Mouse (Mus musculus): ENCODE measurements at regions not wholly inside any gene's neighbourhood (a gene's known extent, or its start where the extent isn't known, plus 50 kb on each side); places are given as distances from the start of the nearest gene placed in this dataset.

DNA sequence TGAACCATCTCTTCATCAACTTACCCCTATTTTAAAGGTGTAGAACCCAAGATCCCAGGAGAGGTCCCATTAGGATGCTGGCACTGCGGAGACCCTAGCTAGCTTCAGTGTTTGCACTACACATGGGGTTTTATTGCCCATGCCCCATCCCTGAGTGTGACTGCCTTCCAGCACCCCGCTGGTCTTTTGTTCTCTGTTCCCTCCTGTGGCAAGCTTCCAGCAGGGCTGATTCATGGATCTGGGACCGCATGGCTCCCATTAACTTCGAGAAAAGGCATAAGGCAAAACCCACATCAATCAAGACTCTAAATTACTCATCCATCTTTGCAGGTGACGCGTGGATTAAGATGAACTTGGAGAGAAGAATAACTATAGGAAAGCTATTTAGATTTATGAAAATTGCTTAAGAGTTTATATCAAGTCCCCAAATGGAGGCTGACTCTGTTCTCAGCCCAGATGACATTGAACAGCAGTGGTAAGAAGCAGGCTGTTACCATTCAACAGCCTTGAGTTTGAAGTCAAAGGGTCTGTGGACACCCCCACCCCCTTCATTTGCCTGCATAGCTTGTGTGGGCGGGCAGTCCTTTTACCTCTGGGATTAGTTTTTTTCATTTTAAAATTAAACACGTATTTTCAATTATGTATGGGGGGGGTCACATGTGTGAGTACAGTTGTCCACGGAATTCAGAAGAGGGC, 141.7 kb upstream of the Zfp618 start:
- H3K4me3 ChIP-seq (ENCODE audit: control insufficient read depth, low read depth, low read length): no peak overlapping the region
- H3K27ac ChIP-seq (ENCODE audit: control insufficient read depth, insufficient read depth, low read depth, low read length): no peak overlapping the region
- TF ChIP-seq CTCF (IDR thresholded peaks at IDR 0.05; ENCODE audit: control insufficient read depth, insufficient read depth, insufficient replicate concordance, low read depth, low read length): no peak
- no peak for TF ChIP-seq POLR2A (IDR thresholded peaks at IDR 0.05; ENCODE audit: control insufficient read depth, low read depth, low read length)
- H3K27me3 ChIP-seq (ENCODE audit: control insufficient read depth, insufficient read depth, low read length): no peaks in the 10 kb centered on the region
- H3K4me1 ChIP-seq (ENCODE audit: control insufficient read depth, insufficient read depth, low read length): no peaks in the 10 kb centered on the region
- H3K36me3 ChIP-seq (ENCODE audit: control insufficient read depth, insufficient read depth, low read length): no peaks in the 10 kb centered on the region

DNA sequence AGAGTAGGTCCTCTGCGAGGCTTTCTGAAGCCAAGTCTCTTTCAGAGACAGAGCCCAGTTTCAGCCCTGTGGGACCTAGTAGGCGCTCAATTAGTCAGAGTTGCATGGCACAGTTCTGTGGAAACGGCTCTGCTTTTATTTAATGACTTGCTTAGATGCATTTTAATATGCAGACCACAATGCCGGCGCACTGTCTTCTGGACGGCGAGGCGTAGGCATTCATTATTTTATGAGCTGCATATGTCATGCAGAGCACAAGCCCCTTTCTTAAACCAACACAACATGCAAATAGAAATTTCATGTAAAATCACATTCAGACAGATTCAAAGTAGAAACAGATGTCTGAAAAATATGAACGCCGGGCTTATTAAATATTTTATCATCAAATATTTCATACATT, 140.8 kb upstream of the Zfp618 start:
- no peaks in the 10 kb centered on the region for H3K27me3 ChIP-seq (ENCODE audit: control insufficient read depth, insufficient read depth, low read length)
- no peak for TF ChIP-seq CTCF (IDR thresholded peaks at IDR 0.05; ENCODE audit: control insufficient read depth, insufficient read depth, insufficient replicate concordance, low read depth, low read length)
- TF ChIP-seq POLR2A (IDR thresholded peaks at IDR 0.05; ENCODE audit: control insufficient read depth, low read depth, low read length): no peak
- no peaks in the 10 kb centered on the region for H3K4me1 ChIP-seq (ENCODE audit: control insufficient read depth, insufficient read depth, low read length)
- no peak overlapping the region for H3K27ac ChIP-seq (ENCODE audit: control insufficient read depth, insufficient read depth, low read depth, low read length)
- no peak overlapping the region for H3K4me3 ChIP-seq (ENCODE audit: control insufficient read depth, low read depth, low read length)
- no peaks in the 10 kb centered on the region for H3K36me3 ChIP-seq (ENCODE audit: control insufficient read depth, insufficient read depth, low read length)

DNA sequence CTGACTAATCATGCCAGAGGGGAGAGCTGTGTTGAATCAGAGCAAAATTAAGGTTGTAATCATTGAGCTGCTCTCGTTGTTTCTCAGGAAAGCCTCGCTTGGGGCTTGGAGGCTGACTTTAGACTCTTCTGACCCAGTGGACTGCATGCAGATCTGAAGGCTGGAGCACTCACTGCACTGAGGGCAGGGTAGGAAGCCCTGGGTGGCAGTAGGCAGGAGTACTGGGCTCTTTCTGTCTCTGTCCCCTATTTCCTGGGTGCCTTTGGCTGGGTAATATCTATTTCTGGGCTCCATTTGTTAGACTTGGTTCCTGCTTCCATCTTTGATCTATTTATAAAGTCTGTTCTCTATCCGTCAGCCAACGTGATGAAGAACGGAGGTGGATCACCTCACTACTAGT, 140.1 kb upstream of the Zfp618 start:
- TF ChIP-seq CTCF (IDR thresholded peaks at IDR 0.05; ENCODE audit: control insufficient read depth, insufficient read depth, insufficient replicate concordance, low read depth, low read length) (no peak), POLR2A (IDR thresholded peaks at IDR 0.05; ENCODE audit: control insufficient read depth, low read depth, low read length) (no peak)
- H3K4me1 ChIP-seq (ENCODE audit: control insufficient read depth, insufficient read depth, low read length): no peaks in the 10 kb centered on the region
- H3K4me3 ChIP-seq (ENCODE audit: control insufficient read depth, low read depth, low read length): no peak overlapping the region

DNA sequence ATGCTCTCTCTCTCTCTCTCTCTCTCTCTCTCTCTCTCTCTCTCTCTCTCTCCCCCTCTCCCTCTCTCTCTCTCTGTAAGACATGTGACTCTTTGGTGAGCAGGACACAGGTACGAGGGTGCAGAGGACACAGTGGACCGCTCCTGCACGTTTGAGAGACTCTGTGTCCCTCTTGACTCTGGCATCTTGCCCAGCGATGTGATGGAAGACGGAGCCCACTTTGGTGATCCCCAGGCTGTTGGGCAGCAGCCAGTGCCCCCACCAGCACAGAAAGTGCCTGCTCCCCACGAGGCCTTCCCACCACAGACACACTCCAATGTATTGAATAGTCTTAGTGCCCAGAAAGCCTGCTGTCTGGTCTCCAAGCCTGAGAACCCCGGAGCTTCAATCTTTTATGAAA, 136.4 kb upstream of the Zfp618 start:
- no peak overlapping the region for H3K4me3 ChIP-seq (ENCODE audit: control insufficient read depth, low read depth, low read length)
- H3K27me3 ChIP-seq (ENCODE audit: control insufficient read depth, insufficient read depth, low read length): no peaks in the 10 kb centered on the region
- no peak for TF ChIP-seq CTCF (IDR thresholded peaks at IDR 0.05; ENCODE audit: control insufficient read depth, insufficient read depth, insufficient replicate concordance, low read depth, low read length)
- no peak for TF ChIP-seq POLR2A (IDR thresholded peaks at IDR 0.05; ENCODE audit: control insufficient read depth, low read depth, low read length)
- no peaks in the 10 kb centered on the region for H3K4me1 ChIP-seq (ENCODE audit: control insufficient read depth, insufficient read depth, low read length)
- H3K27ac ChIP-seq (ENCODE audit: control insufficient read depth, insufficient read depth, low read depth, low read length): no peak overlapping the region
- no peaks in the 10 kb centered on the region for H3K36me3 ChIP-seq (ENCODE audit: control insufficient read depth, insufficient read depth, low read length)

More for the DNA sequence above, 140.1 kb upstream of the Zfp618 start:
- no peaks in the 10 kb centered on the region for H3K27me3 ChIP-seq (ENCODE audit: control insufficient read depth, insufficient read depth, low read length)
- no peaks in the 10 kb centered on the region for H3K36me3 ChIP-seq (ENCODE audit: control insufficient read depth, insufficient read depth, low read length)
- H3K27ac ChIP-seq (ENCODE audit: control insufficient read depth, insufficient read depth, low read depth, low read length): no peak overlapping the region

DNA sequence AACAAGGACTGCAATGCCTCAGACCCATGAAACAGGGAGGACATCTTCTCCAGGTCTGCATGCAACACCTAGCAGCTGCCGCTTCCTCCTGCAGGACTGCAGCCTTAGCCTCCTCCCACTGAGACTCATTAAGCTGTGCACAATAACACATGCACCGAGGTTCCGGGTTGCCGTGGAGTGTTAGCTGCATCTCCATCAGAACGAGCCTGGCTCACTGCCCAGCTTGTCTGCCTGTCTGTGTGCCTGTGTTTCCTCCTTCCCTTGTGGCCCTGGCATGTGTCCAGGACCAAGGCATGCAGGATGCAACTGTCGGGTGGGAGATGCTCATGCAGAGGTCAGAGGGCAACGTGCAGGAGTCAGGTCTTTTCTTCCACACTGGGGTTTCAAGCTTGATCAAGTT, 131.4 kb upstream of the Zfp618 start:
- TF ChIP-seq CTCF (IDR thresholded peaks at IDR 0.05; ENCODE audit: control insufficient read depth, insufficient read depth, insufficient replicate concordance, low read depth, low read length) (no peak), POLR2A (IDR thresholded peaks at IDR 0.05; ENCODE audit: control insufficient read depth, low read depth, low read length) (no peak)
- H3K36me3 ChIP-seq (ENCODE audit: control insufficient read depth, insufficient read depth, low read length): no peaks in the 10 kb centered on the region
- H3K27me3 ChIP-seq (ENCODE audit: control insufficient read depth, insufficient read depth, low read length): no peaks in the 10 kb centered on the region
- H3K4me1 ChIP-seq (ENCODE audit: control insufficient read depth, insufficient read depth, low read length): no peaks in the 10 kb centered on the region
- H3K27ac ChIP-seq (ENCODE audit: control insufficient read depth, insufficient read depth, low read depth, low read length): no peak overlapping the region
- H3K4me3 ChIP-seq (ENCODE audit: control insufficient read depth, low read depth, low read length): no peak overlapping the region

DNA sequence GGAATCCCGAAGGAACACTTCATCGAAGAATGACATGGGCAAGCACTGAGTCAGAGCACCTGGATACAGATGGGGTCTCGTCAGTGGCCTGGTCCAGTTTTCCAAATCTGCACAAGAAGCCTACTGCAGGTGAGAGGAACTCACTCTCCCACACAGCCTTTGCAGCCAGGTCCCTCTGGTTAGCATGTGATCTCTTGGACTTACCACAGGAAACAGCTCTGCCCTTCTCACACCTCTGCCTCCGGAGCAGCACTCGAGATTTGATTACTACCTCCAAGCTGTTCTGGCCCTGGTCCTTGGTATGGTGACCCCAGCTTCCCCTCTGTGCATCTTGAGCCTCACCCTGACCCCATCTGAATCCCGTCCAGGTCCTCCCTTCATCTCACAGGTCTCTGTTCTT, 128.5 kb upstream of the Zfp618 start:
- Histone ChIP-seq H3K27ac (ENCODE audit: control insufficient read depth, insufficient read depth, low read depth, low read length) (no peak overlapping the region), H3K4me1 (ENCODE audit: control insufficient read depth, insufficient read depth, low read length) (no peaks in the 10 kb centered on the region), H3K36me3 (ENCODE audit: control insufficient read depth, insufficient read depth, low read length) (no peaks in the 10 kb centered on the region), H3K27me3 (ENCODE audit: control insufficient read depth, insufficient read depth, low read length) (no peaks in the 10 kb centered on the region), H3K4me3 (ENCODE audit: control insufficient read depth, low read depth, low read length) (no peak overlapping the region)
- TF ChIP-seq CTCF (IDR thresholded peaks at IDR 0.05; ENCODE audit: control insufficient read depth, insufficient read depth, insufficient replicate concordance, low read depth, low read length): no peak

DNA sequence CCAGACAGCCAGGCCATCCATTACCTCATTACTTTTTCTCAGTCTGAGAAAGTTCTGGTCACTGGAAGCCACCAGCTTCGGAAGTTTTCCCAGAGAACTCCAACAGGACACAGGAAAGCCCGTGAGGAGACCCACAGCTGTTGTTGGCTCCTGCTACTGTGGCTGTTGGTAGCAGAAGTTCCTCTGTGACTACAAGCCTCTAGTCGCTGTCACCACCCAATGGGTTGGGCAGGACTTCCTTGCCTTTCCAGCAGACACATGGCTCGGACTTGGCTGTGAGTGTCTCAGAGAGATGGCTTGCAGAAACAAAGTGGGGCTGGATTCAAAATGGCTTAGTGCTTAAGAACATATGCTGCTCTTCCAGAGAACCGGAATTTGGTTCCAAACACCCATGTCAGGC, 114.8 kb upstream of the Zfp618 start:
- Histone ChIP-seq H3K4me3 (ENCODE audit: control insufficient read depth, low read depth, low read length) (no peak overlapping the region), H3K36me3 (ENCODE audit: control insufficient read depth, insufficient read depth, low read length) (no peaks in the 10 kb centered on the region), H3K27me3 (ENCODE audit: control insufficient read depth, insufficient read depth, low read length) (no peaks in the 10 kb centered on the region), H3K27ac (ENCODE audit: control insufficient read depth, insufficient read depth, low read depth, low read length) (no peak overlapping the region), H3K4me1 (ENCODE audit: control insufficient read depth, insufficient read depth, low read length) (no peaks in the 10 kb centered on the region)
- TF ChIP-seq POLR2A (IDR thresholded peaks at IDR 0.05; ENCODE audit: control insufficient read depth, low read depth, low read length) (no peak), CTCF (IDR thresholded peaks at IDR 0.05; ENCODE audit: control insufficient read depth, insufficient read depth, insufficient replicate concordance, low read depth, low read length) (no peak)

DNA sequence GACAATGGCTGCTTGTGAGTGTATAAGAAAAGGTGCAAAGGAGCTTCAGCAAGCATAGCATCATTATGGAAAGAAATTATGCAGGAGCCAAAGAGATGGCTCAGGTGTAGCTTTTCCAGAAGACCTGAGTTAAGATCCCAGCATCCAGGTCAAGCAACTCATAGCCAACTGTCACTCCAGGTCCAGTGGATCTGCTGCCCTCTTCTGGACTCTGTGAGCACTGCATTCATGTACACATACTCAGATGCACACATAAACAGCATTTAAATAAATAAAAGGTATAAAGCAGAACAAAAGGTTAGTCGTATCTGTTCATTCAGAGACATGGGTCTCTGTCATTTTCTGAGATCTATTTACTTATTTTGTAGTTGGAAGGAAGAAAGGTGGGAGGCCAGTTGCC, 112.0 kb upstream of the Zfp618 start:
- no peaks in the 10 kb centered on the region for H3K36me3 ChIP-seq (ENCODE audit: control insufficient read depth, insufficient read depth, low read length)
- H3K4me1 ChIP-seq (ENCODE audit: control insufficient read depth, insufficient read depth, low read length): no peaks in the 10 kb centered on the region
- TF ChIP-seq POLR2A (IDR thresholded peaks at IDR 0.05; ENCODE audit: control insufficient read depth, low read depth, low read length) (no peak), CTCF (IDR thresholded peaks at IDR 0.05; ENCODE audit: control insufficient read depth, insufficient read depth, insufficient replicate concordance, low read depth, low read length) (peak; percentile 40; the same call in 1 of the 2 replicates)
- no peak overlapping the region for H3K27ac ChIP-seq (ENCODE audit: control insufficient read depth, insufficient read depth, low read depth, low read length)
- no peaks in the 10 kb centered on the region for H3K27me3 ChIP-seq (ENCODE audit: control insufficient read depth, insufficient read depth, low read length)
- H3K4me3 ChIP-seq (ENCODE audit: control insufficient read depth, low read depth, low read length): no peak overlapping the region

Data from testis, adult 2 months (tissue).